Mouse (Mus musculus) spleen, adult 18-20 months (tissue): ENCODE measurements around the gene Galnt10.

ENCODE experiments used
- DNase-seq, 2 experiments: peaks; one replicate each; pipeline ENCODE4 v3.0.0; 2022; ENCODE audit warnings: mixed read lengths in 2 of 2

The Galnt10 gene

GRCm38 (mm10) chr11:57689811-57690210 lies 44.6 kb downstream of the Galnt10 start:
- DNase-seq: no peak

- no peak for DNase-seq
Measured at GRCm38 (mm10) chr11:57690836-57691235, 45.6 kb downstream of the Galnt10 start.

- no peak for DNase-seq
Measured at GRCm38 (mm10) chr11:57691939-57692338, 46.7 kb downstream of the Galnt10 start.

- DNase-seq: no peak
Measured at GRCm38 (mm10) chr11:57692726-57693125, 47.5 kb downstream of the Galnt10 start.

- no peak for DNase-seq
Measured at GRCm38 (mm10) chr11:57694486-57694885, 49.2 kb downstream of the Galnt10 start.

- DNase-seq: no peak
Measured at GRCm38 (mm10) chr11:57696207-57696676, 51.0 kb downstream of the Galnt10 start.

GRCm38 (mm10) chr11:57696807-57697251 lies 51.6 kb downstream of the Galnt10 start:
- DNase-seq: no peak

- DNase-seq: no peak
Measured at GRCm38 (mm10) chr11:57700114-57700513, 54.9 kb downstream of the Galnt10 start.

GRCm38 (mm10) chr11:57701193-57701925 lies 56.1 kb downstream of the Galnt10 start:
- no peak for DNase-seq

GRCm38 (mm10) chr11:57701956-57702355 lies 56.7 kb downstream of the Galnt10 start:
- DNase-seq: no peak

GRCm38 (mm10) chr11:57706620-57707019 lies 61.4 kb downstream of the Galnt10 start:
- DNase-seq: no peak

- DNase-seq: no peak
Measured at GRCm38 (mm10) chr11:57707114-57707798, 62.0 kb downstream of the Galnt10 start.

- no peak for DNase-seq
Measured at GRCm38 (mm10) chr11:57708174-57709154, 63.2 kb downstream of the Galnt10 start.

GRCm38 (mm10) chr11:57713960-57714359 lies 68.7 kb downstream of the Galnt10 start:
- DNase-seq: no peak

- DNase-seq: no peak
Measured at GRCm38 (mm10) chr11:57716721-57717120, 71.5 kb downstream of the Galnt10 start.

- DNase-seq: no peak
Measured at GRCm38 (mm10) chr11:57717432-57717831, 72.2 kb downstream of the Galnt10 start.

- no peak for DNase-seq
Measured at GRCm38 (mm10) chr11:57718081-57718480, 72.8 kb downstream of the Galnt10 start.

- DNase-seq: no peak
Measured at GRCm38 (mm10) chr11:57719631-57720030, 74.4 kb downstream of the Galnt10 start.

GRCm38 (mm10) chr11:57720076-57720475 lies 74.8 kb downstream of the Galnt10 start:
- no peak for DNase-seq

- no peak for DNase-seq
Measured at GRCm38 (mm10) chr11:57724791-57725463, 79.7 kb downstream of the Galnt10 start.

GRCm38 (mm10) chr11:57725926-57726325 lies 80.7 kb downstream of the Galnt10 start:
- no peak for DNase-seq

GRCm38 (mm10) chr11:57727303-57727969 lies 82.2 kb downstream of the Galnt10 start:
- DNase-seq: peak in 1 of 2 experiments; percentile 3
